Mouse (Mus musculus) urinary bladder, adult 18-20 months (tissue): Measurements from ENCODE around the gene Xk.
A peak's percentile ranks its signal among the peaks of the same experiment; 100 is the strongest.
"Not testable (repeated sequence)": the region's sequence is repeated elsewhere in the genome, so short reads cannot be mapped to it uniquely, and the experiment has no call there.

ENCODE experiments used
- DNase-seq, 2 experiments: peaks; one replicate each; pipeline ENCODE4 v3.0.0; 2022; ENCODE audit warnings: low spot score in 2 of 2, mixed read lengths in 2 of 2

The Xk gene

GRCm38 (mm10) chrX:9272460-9273361 is at the start of gene Xk:
TSS of gene Xk (plus strand) at chrX:9272756.
- DNase-seq = peak; percentile 10 to 37

- no peak for DNase-seq
Observed at GRCm38 (mm10) chrX:9227105-9227504, 45.5 kb upstream of the Xk start.

GRCm38 (mm10) chrX:9240737-9241591 is 31.6 kb upstream of the Xk start:
- DNase-seq = no peak

- DNase-seq = no peak
Observed at GRCm38 (mm10) chrX:9243381-9243864, 29.1 kb upstream of the Xk start.

- no peak for DNase-seq
Observed at GRCm38 (mm10) chrX:9244603-9245336, 27.8 kb upstream of the Xk start.

- DNase-seq = peak in 1 of 2 experiments; percentile 24
Observed at GRCm38 (mm10) chrX:9248911-9249310, 23.6 kb upstream of the Xk start.

GRCm38 (mm10) chrX:9253990-9254389 is 18.6 kb upstream of the Xk start:
- no peak for DNase-seq

GRCm38 (mm10) chrX:9254901-9255300 is 17.7 kb upstream of the Xk start:
- no peak for DNase-seq

- no peak for DNase-seq
Observed at GRCm38 (mm10) chrX:9256766-9257165, 15.8 kb upstream of the Xk start, which contains the start of gene Gm14862. TSS of gene Gm14862 (minus strand) at chrX:9256899.

GRCm38 (mm10) chrX:9257831-9258230 is 14.7 kb upstream of the Xk start:
- DNase-seq = no peak

GRCm38 (mm10) chrX:9259267-9259666 is 13.3 kb upstream of the Xk start:
- no peak for DNase-seq

GRCm38 (mm10) chrX:9271112-9271511 is 1.4 kb upstream of the Xk start:
- DNase-seq = no peak

GRCm38 (mm10) chrX:9271947-9272459 is 553 bp upstream of the Xk start:
- DNase-seq = no peak

- no peak for DNase-seq
Observed at GRCm38 (mm10) chrX:9273377-9274002, 934 bp downstream of the Xk start.

GRCm38 (mm10) chrX:9274321-9274720 is 1.8 kb downstream of the Xk start:
- no peak for DNase-seq

GRCm38 (mm10) chrX:9283464-9283863 is 10.9 kb downstream of the Xk start, which contains the start of gene H2al1m:
TSS of gene H2al1m (plus strand) at chrX:9283764.
- not testable (repeated sequence) for DNase-seq

- not testable (repeated sequence) for DNase-seq
Observed at GRCm38 (mm10) chrX:9293140-9293829, 20.7 kb downstream of the Xk start.

GRCm38 (mm10) chrX:9298413-9298864 is 25.9 kb downstream of the Xk start:
- no peak for DNase-seq

- no peak for DNase-seq
Observed at GRCm38 (mm10) chrX:9302791-9303190, 30.2 kb downstream of the Xk start.

- DNase-seq = no peak
Observed at GRCm38 (mm10) chrX:9303455-9303854, 30.9 kb downstream of the Xk start.
